14 mouse cellular contexts compared by ENCODE assay signal in the genomic region with DNA sequence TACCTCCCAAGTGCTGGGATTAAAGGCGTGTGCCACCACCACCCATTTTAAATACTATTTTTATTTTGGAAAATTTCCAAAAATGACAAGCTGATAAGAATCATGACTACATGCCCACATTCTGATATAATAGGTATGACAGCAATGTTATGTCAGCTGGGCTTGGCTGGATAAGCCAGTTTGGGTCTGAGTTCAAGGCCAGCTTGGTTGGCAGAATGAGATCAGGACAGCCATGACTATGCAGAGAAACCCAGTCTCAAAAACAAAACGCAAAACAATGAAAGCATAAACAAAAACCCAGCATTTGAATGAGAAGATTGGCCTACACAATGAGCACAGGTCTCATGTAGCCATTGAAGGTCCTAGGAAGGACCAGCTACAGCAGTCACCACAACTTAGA.
"Had no signal": no experiment of that assay in that cellular context is flagged by ENCODE, and none has a peak within 500 bp of the region (broad histone marks: within the 10 kb centered on the region; RNA-seq: fewer than 3 reads in every experiment).

No protein-coding gene starts in this region.

- DNase-seq: gastrocnemius, adult 2 months; gastrocnemius, postnatal 10 days; gastrocnemius, postnatal 25 days; heart, adult 18-20 months; heart, postnatal 10 days; heart, postnatal 36 days; kidney, adult 11 months; kidney, adult 2 months; kidney, adult 9 months; kidney, postnatal 14 days; kidney, postnatal 36 days; layer of hippocampus, adult 9-11 months; layer of hippocampus, postnatal 36 days; left cerebral cortex, postnatal 4 days had no signal
